Mouse (Mus musculus): ENCODE data around the gene Dnah8.

GRCm38 (mm10) chr17:30857347-30857746, 233.2 kb downstream of the Dnah8 start:
- no peak for TF ChIP-seq EP300 (IDR thresholded peaks at IDR 0.05)
- no peak for TF ChIP-seq CTCF (IDR thresholded peaks at IDR 0.05)
